Mouse (Mus musculus) adrenal gland, adult 2 months (tissue): ENCODE measurements at regions not wholly inside any gene's neighbourhood (a gene's known extent, or its start where the extent isn't known, plus 50 kb on each side); places are given as distances from the start of the nearest gene placed in this dataset.

ENCODE experiments used
- DNase-seq: peaks from one replicate; pipeline ENCODE4 v3.0.0; 2021

DNA sequence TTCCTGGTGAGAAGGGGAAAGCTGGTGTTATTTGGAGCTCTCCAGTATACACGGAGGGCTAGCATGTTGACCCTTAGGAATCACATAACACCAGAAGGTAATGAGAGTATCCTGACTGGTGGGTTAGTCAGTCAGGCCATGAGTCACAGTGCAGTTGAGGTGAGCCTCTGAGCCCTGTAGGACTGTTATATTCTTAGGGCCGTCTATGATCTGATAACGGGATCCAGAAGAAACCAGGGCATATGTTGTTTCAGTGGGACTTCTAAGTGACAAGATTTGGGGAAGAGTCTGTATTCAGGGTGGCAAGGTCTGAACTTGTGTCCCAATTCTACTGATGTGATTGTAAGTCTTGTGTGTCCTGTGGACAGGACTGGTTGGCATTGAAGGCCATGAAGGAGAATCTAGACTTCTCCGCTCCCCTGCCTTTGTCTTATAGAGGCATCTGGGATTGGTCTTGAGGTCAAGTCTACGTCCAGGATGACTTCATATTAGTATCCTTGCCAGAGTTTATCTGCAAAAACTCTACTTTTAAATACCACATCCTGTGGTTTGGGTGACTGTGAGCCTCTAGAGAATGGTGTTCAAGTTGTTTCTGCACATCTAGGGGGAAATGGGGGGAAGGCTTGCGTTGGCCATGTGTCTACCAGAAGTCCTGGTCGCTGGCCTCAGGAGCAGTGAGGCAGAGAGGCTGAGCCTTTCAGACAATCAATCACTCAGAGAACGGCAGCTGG is 71.2 kb downstream of the Itgb2l start:
- peak; percentile 25 for DNase-seq

DNA sequence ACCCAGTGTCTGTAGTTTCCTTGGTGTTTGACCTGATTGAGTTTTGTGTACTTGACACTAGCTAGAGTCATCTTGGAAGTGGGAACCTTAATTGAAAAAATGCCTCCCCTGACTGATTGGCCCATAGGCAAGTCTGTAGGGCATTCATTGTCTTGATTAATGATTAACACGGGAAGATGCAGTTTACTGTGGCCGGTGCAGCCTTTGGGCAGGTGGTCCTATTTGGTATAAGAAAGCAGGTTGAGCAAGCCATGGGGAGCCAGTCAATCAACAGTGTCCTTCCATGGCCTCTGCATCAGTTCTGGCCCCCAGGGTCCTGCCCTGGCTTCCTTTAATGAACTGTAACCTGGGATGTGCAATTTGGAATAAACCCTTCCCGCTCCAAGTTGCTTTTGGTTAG is 72.3 kb downstream of the Itgb2l start:
- DNase-seq: no peak

DNA sequence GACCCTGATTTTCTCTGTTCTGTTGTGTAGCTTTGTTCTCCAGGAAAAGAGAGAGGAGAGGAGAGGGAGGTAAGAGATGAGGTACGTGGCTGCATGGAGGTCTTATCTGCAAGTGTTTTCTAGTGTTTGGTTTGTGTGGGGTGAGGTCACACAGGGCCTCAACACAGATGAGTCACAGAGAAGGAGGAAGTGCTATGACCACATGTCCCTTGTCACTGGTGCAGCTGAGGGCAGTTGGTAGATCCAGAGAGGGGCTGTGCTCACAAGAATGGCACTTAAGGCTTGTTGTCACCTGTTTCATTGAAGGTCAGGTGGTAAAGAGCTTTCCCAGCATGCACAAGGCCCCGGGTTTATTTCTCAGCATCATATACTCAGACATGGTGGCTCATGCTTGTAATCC is 73.2 kb downstream of the Itgb2l start:
- peak; percentile 32 for DNase-seq
